Mouse (Mus musculus) cortical plate, adult 2 months (tissue): ENCODE results near the gene Vmn1r191.

ENCODE experiments used
- CTCF ChIP-seq: fragments of 200-500 bp; IDR thresholded peaks from 2 replicates; pipeline ENCODE4 v1.5.1; 2011; ENCODE audit warnings: mild to moderate bottlenecking, control low read depth, low read length; ENCODE audit not compliant: insufficient read depth; ENCODE audit errors: extremely low read depth
- POLR2A ChIP-seq: fragments of 200-500 bp; IDR thresholded peaks from 2 replicates; pipeline ENCODE4 v1.6.1; 2011; ENCODE audit warnings: mild to moderate bottlenecking, low read length, control low read depth; ENCODE audit not compliant: insufficient read depth; ENCODE audit errors: extremely low read depth

DNA sequence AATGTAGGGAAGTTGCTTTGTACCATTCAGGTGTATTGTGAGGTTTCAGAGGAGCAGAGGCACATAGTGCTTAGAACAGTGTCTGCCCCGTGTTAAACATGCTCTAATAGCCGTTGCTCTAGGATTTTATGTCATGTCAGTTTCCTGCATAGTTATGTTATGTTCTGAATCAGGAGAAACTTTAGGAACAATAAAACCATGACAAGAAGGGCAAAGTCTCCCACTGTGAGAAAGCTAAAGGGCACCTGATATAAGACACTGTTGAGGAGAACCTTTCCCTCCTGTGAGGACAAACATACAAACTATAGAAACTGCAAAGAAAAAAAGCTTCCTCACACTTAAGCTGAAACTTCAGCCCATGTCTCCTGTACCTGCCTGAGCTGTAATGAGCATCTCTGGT is 6.6 kb upstream of the Vmn1r191 start:
- TF ChIP-seq CTCF (no peak), POLR2A (no peak)
